Mouse (Mus musculus) MEL (cell line): Measurements from ENCODE around the gene Cyp2d10. TPM values are rescaled to one million over a fixed set of nuclear protein-coding genes. Genes with fewer than 3 reads are reported as not detected.

Experiments used
- DNase-seq: peaks from one replicate; pipeline ENCODE4 v3.0.0; 2011; ENCODE audit warnings: low read depth, low spot score
- H3K27ac ChIP-seq: 2 replicates; pipeline ENCODE4 v1.5.1; 2012; ENCODE audit warnings: low read depth, mild to moderate bottlenecking, control low read depth, low read length, moderate library complexity; ENCODE audit not compliant: control insufficient read depth
- H3K27me3 ChIP-seq, 2 experiments: fragments of 150-350 bp in 1 of 2; sonication (generic) in 1 of 2; 2 replicates each; pipeline ENCODE4 v1.6.1; 2012; ENCODE audit warnings: low read length in 2 of 2, mild to moderate bottlenecking in 2 of 2, improper control_type of control experiment in 1 of 2, moderate library complexity in 1 of 2; ENCODE audit not compliant: insufficient read depth in 2 of 2, control insufficient read depth in 1 of 2
- H3K36me3 ChIP-seq, 2 experiments: 2 replicates each; pipeline ENCODE4 v1.6.1; 2012 to 2014; ENCODE audit warnings: low read length in 2 of 2, improper control_type of control experiment in 1 of 2, inconsistent platforms in 1 of 2, mild to moderate bottlenecking in 1 of 2; ENCODE audit not compliant: insufficient read depth in 2 of 2, control insufficient read depth in 1 of 2
- H3K4me1 ChIP-seq, 2 experiments: fragments of 150-350 bp in 1 of 2; sonication (generic) in 1 of 2; 2 replicates each; pipeline ENCODE4 v1.6.1; 2012; ENCODE audit warnings: low read length in 2 of 2, improper control_type of control experiment in 1 of 2, mild to moderate bottlenecking in 1 of 2; ENCODE audit not compliant: insufficient read depth in 2 of 2, control insufficient read depth in 1 of 2
- H3K4me3 ChIP-seq, 2 experiments: fragments of 150-350 bp in 1 of 2; sonication (generic) in 1 of 2; 2 replicates each; pipeline ENCODE4 v1.5.1; 2012; ENCODE audit warnings: low read depth in 2 of 2, low read length in 2 of 2, mild to moderate bottlenecking in 2 of 2, moderate library complexity in 2 of 2, control low read depth in 1 of 2, improper control_type of control experiment in 1 of 2; ENCODE audit not compliant: control insufficient read depth in 1 of 2, insufficient read depth in 1 of 2
- H3K79me2 ChIP-seq: 2 replicates; pipeline ENCODE4 v1.6.1; 2012; ENCODE audit warnings: mild to moderate bottlenecking, low read length, moderate library complexity; ENCODE audit not compliant: control insufficient read depth, poor library complexity, insufficient read depth
- H3K9ac ChIP-seq: 2 replicates; pipeline ENCODE4 v1.6.1; 2012; ENCODE audit warnings: low read depth, mild to moderate bottlenecking, control low read depth, low read length, moderate library complexity; ENCODE audit not compliant: control insufficient read depth, poor library complexity, severe bottlenecking
- H3K9me3 ChIP-seq: fragments of 150-350 bp; sonication (generic); replicated peaks from 2 replicates; pipeline ENCODE4 v1.6.1; 2012; ENCODE audit warnings: mild to moderate bottlenecking, low read length, improper control_type of control experiment, moderate library complexity; ENCODE audit not compliant: insufficient read depth
- BHLHE40 ChIP-seq: IDR thresholded peaks from 2 replicates; pipeline ENCODE4 v1.6.1; 2012; ENCODE audit warnings: low read depth, mild to moderate bottlenecking, inconsistent platforms, low read length, improper control_type of control experiment, borderline replicate concordance
- CHD2 ChIP-seq: IDR thresholded peaks from 2 replicates; pipeline ENCODE4 v1.6.1; 2011; ENCODE audit warnings: low read length, improper control_type of control experiment
- CTCF ChIP-seq, 3 experiments: IDR thresholded peaks in 2 of 3; conservative IDR thresholded peaks in 1 of 3; 2 replicates each; pipeline ENCODE4 v1.5.1; 2011 to 2012; ENCODE audit warnings: low read length in 3 of 3, low read depth in 2 of 3, mild to moderate bottlenecking in 2 of 3, improper control_type of control experiment in 1 of 3, inconsistent platforms in 1 of 3, mixed read lengths in 1 of 3, moderate library complexity in 1 of 3; ENCODE audit not compliant: control insufficient read depth in 1 of 3, insufficient read depth in 1 of 3, poor library complexity in 1 of 3, severe bottlenecking in 1 of 3
- E2F4 ChIP-seq: IDR thresholded peaks from 2 replicates; pipeline ENCODE4 v1.6.1; 2011; ENCODE audit warnings: low read depth, low read length, improper control_type of control experiment, borderline replicate concordance
- ELF1 ChIP-seq: IDR thresholded peaks from 2 replicates; pipeline ENCODE4 v1.6.1; 2014; ENCODE audit warnings: low read depth, mild to moderate bottlenecking, inconsistent platforms, low read length, improper control_type of control experiment, moderate library complexity
- EP300 ChIP-seq, 2 experiments: IDR thresholded peaks; 2 replicates each; pipeline ENCODE4 v1.6.1; 2011; ENCODE audit warnings: improper control_type of control experiment in 2 of 2, low read length in 2 of 2, low read depth in 1 of 2, mild to moderate bottlenecking in 1 of 2
- ETS1 ChIP-seq: IDR thresholded peaks from 2 replicates; pipeline ENCODE4 v1.6.1; 2012; ENCODE audit warnings: low read depth, mild to moderate bottlenecking, inconsistent platforms, low read length, improper control_type of control experiment, moderate library complexity
- GATA1 ChIP-seq: IDR thresholded peaks from 2 replicates; pipeline ENCODE4 v1.6.1; 2011; ENCODE audit warnings: low read depth, low read length, improper control_type of control experiment
- HCFC1 ChIP-seq: IDR thresholded peaks from 2 replicates; pipeline ENCODE4 v1.6.1; 2012; ENCODE audit warnings: low read depth, mild to moderate bottlenecking, inconsistent platforms, low read length, improper control_type of control experiment, moderate library complexity
- JUND ChIP-seq: IDR thresholded peaks from 2 replicates; pipeline ENCODE4 v1.6.1; 2011; ENCODE audit warnings: low read depth, mild to moderate bottlenecking, improper control_type of control experiment, low read length
- MAFK ChIP-seq: IDR thresholded peaks from 2 replicates; pipeline ENCODE4 v1.6.1; 2011; ENCODE audit warnings: low read depth, mild to moderate bottlenecking, low read length, improper control_type of control experiment, borderline replicate concordance
- MAX ChIP-seq: IDR thresholded peaks from 2 replicates; pipeline ENCODE4 v1.6.1; 2011; ENCODE audit warnings: low read length, improper control_type of control experiment
- MEF2A ChIP-seq: IDR thresholded peaks from 2 replicates; pipeline ENCODE4 v1.6.1; 2014; ENCODE audit warnings: low read depth, mild to moderate bottlenecking, inconsistent platforms, low read length, improper control_type of control experiment; ENCODE audit not compliant: poor library complexity, insufficient replicate concordance, severe bottlenecking; ENCODE audit errors: extremely low read depth
- MYC ChIP-seq: IDR thresholded peaks from 2 replicates; pipeline ENCODE4 v1.6.1; 2011; ENCODE audit warnings: low read depth, mild to moderate bottlenecking, low read length, improper control_type of control experiment, moderate library complexity
- NELFE ChIP-seq: IDR thresholded peaks from 2 replicates; pipeline ENCODE4 v1.6.1; 2011; ENCODE audit warnings: low read depth, low read length, improper control_type of control experiment
- NRF1 ChIP-seq: IDR thresholded peaks from 2 replicates; pipeline ENCODE4 v1.6.1; 2014; ENCODE audit warnings: low read depth, mild to moderate bottlenecking, inconsistent platforms, low read length, improper control_type of control experiment, moderate library complexity; ENCODE audit not compliant: poor library complexity, insufficient read depth, severe bottlenecking
- POLR2A ChIP-seq, 2 experiments: IDR thresholded peaks; 2 replicates each; pipeline ENCODE4 v1.6.1; 2011 to 2012; ENCODE audit warnings: low read length in 2 of 2, mild to moderate bottlenecking in 2 of 2, control low read depth in 1 of 2, improper control_type of control experiment in 1 of 2, low read depth in 1 of 2, moderate library complexity in 1 of 2; ENCODE audit not compliant: control insufficient read depth in 1 of 2, insufficient read depth in 1 of 2, poor library complexity in 1 of 2
- POLR2AphosphoS5 ChIP-seq: IDR thresholded peaks from 2 replicates; pipeline ENCODE4 v1.6.1; 2012; ENCODE audit warnings: low read depth, borderline replicate concordance, mild to moderate bottlenecking, inconsistent platforms, low read length, moderate library complexity, mixed read lengths
- RAD21 ChIP-seq: IDR thresholded peaks from 2 replicates; pipeline ENCODE4 v1.6.1; 2011; ENCODE audit warnings: mild to moderate bottlenecking, low read depth, low read length, improper control_type of control experiment
- TBP ChIP-seq: IDR thresholded peaks from 2 replicates; pipeline ENCODE4 v1.8.0; 2011; ENCODE audit warnings: low read depth, low read length, improper control_type of control experiment
- TCF12 ChIP-seq: IDR thresholded peaks from 2 replicates; pipeline ENCODE4 v1.6.1; 2014; ENCODE audit warnings: low read depth, mild to moderate bottlenecking, inconsistent platforms, low read length, improper control_type of control experiment, moderate library complexity
- USF2 ChIP-seq, 2 experiments: IDR thresholded peaks; 2 replicates each; pipeline ENCODE4 v1.6.1; 2011 to 2012; ENCODE audit warnings: improper control_type of control experiment in 2 of 2, low read length in 2 of 2, borderline replicate concordance in 1 of 2, inconsistent platforms in 1 of 2, low read depth in 1 of 2, mild to moderate bottlenecking in 1 of 2; ENCODE audit not compliant: insufficient read depth in 1 of 2
- ZKSCAN1 ChIP-seq: IDR thresholded peaks from 2 replicates; pipeline ENCODE4 v1.6.1; 2012; ENCODE audit warnings: low read depth, mild to moderate bottlenecking, inconsistent platforms, low read length, improper control_type of control experiment, moderate library complexity
- ZMIZ1 ChIP-seq: IDR thresholded peaks from 2 replicates; pipeline ENCODE4 v1.6.1; 2012; ENCODE audit warnings: low read depth, mild to moderate bottlenecking, inconsistent platforms, low read length, improper control_type of control experiment, moderate library complexity
- polyA plus RNA-seq, 2 experiments: library from polyadenylated mRNA; stranded (reverse) in 1 of 2; unstranded in 1 of 2; fragments of >175 nt in 1 of 2; fragments of >200 nt in 1 of 2; gene quantifications; 2 replicates each; pipeline versions ENCODE4 v1.2.1 to v1.2.4; 2012; ENCODE audit warnings: low replicate concordance in 2 of 2, low read depth in 1 of 2; ENCODE audit not compliant: insufficient read length in 2 of 2, insufficient read depth in 1 of 2, missing spikeins in 1 of 2
- total RNA-seq: library from RNA; depleted of rRNA; stranded (reverse); fragments of 300-350 nt; gene quantifications from 2 replicates; pipeline ENCODE4 v1.2.3, GENCODE M21; 2012

Cyp2d10 gene
- total and polyA plus RNA-seq, 3 experiments: not detected

- no peak overlapping the region for H3K27ac ChIP-seq
Measured at GRCm38 (mm10) chr15:82379511-82379870, 27.5 kb downstream of the Cyp2d10 start.

GRCm38 (mm10) chr15:82378261-82379180 lies 28.5 kb downstream of the Cyp2d10 start:
- DNase-seq: no peak
- TF ChIP-seq HCFC1 (no peak), MAFK (no peak), ZMIZ1 (no peak), CHD2 (no peak), BHLHE40 (no peak), ETS1 (no peak), TCF12 (no peak), E2F4 (no peak), ZKSCAN1 (no peak), TBP (no peak), USF2 (IDR thresholded peaks at IDR 0.05; ENCODE audit: borderline replicate concordance in 1 of 2, insufficient read depth in 1 of 2, low read depth in 1 of 2, low read length in 2 of 2) (no peak), MYC (no peak), NRF1 (no peak), ELF1 (no peak), CTCF (IDR thresholded peaks at IDR 0.05 in 2 of 3, conservative IDR thresholded peaks at IDR 0.05 in 1 of 3; ENCODE audit: control insufficient read depth in 1 of 3, insufficient read depth in 1 of 3, low read depth in 2 of 3, low read length in 3 of 3, poor library complexity in 1 of 3, severe bottlenecking in 1 of 3) (no peak), POLR2AphosphoS5 (no peak), MAX (no peak)
- Histone ChIP-seq H3K27me3 (peaks cover 6 to 12% of the 10 kb centered on the region in 2 experiments), H3K4me3 (no peak overlapping the region), H3K79me2 (no peaks in the 10 kb centered on the region), H3K27ac (no peak overlapping the region), H3K4me1 (no peaks in the 10 kb centered on the region), H3K9me3 (no peaks in the 10 kb centered on the region), H3K36me3 (no peaks in the 10 kb centered on the region), H3K9ac (no peak overlapping the region)

More at GRCm38 (mm10) chr15:82379511-82379870, 27.5 kb downstream of the Cyp2d10 start:
- Histone ChIP-seq H3K36me3 (no peaks in the 10 kb centered on the region), H3K4me1 (no peaks in the 10 kb centered on the region), H3K79me2 (no peaks in the 10 kb centered on the region), H3K9ac (no peak overlapping the region), H3K4me3 (no peak overlapping the region), H3K9me3 (no peaks in the 10 kb centered on the region), H3K27me3 (peaks cover 6 to 17% of the 10 kb centered on the region in 2 experiments)
- DNase-seq: no peak
- TF ChIP-seq BHLHE40 (no peak), TCF12 (no peak), NELFE (no peak), MYC (no peak), EP300 (IDR thresholded peaks at IDR 0.05; ENCODE audit: low read depth in 1 of 2, low read length in 2 of 2) (no peak), ZMIZ1 (no peak), TBP (no peak), POLR2A (IDR thresholded peaks at IDR 0.05; ENCODE audit: control insufficient read depth in 1 of 2, insufficient read depth in 1 of 2, low read depth in 1 of 2, low read length in 2 of 2, poor library complexity in 1 of 2) (no peak), ETS1 (no peak), MAX (no peak), GATA1 (no peak), ZKSCAN1 (no peak), RAD21 (no peak), CTCF (IDR thresholded peaks at IDR 0.05 in 2 of 3, conservative IDR thresholded peaks at IDR 0.05 in 1 of 3; ENCODE audit: control insufficient read depth in 1 of 3, insufficient read depth in 1 of 3, low read depth in 2 of 3, low read length in 3 of 3, poor library complexity in 1 of 3, severe bottlenecking in 1 of 3) (no peak), CHD2 (no peak), MEF2A (no peak), JUND (no peak), E2F4 (no peak)
